In genomic region chr6:48745959-48746889, GRCm38 (mm10) we compare ENCODE assay signal across 1 mouse cellular context.
TF ChIP-seq lines count a peak whose summit lies in the region.

Gimap5 (plus strand) TSS chr6:48746197.

TF ChIP-seq in CH12.LX, 34 proteins besides CTCF, POLR2A, EP300 and RAD21 (continued from another document):
- TF ChIP-seq USF1 (IDR thresholded peaks at IDR 0.05; ENCODE audit: low read depth, low read length) (no peak), MEF2A (IDR thresholded peaks at IDR 0.05; ENCODE audit: borderline replicate concordance, low read depth, low read length) (peak; percentile 82; the same call in 1 of the 2 replicates), KAT2A (IDR thresholded peaks at IDR 0.05; ENCODE audit: insufficient replicate concordance, low read length) (peak; percentile 51; the same call in 1 of the 2 replicates), JUN (IDR thresholded peaks at IDR 0.05; ENCODE audit: insufficient read depth, low read depth, low read length) (no peak; the same call in 1 of the 2 replicates), CHD1 (IDR thresholded peaks at IDR 0.05; ENCODE audit: low read depth, low read length) (no peak; the same call in none of the 2 replicates), ZKSCAN1 (IDR thresholded peaks at IDR 0.05; ENCODE audit: borderline replicate concordance, low read depth, low read length) (no peak), NRF1 (IDR thresholded peaks at IDR 0.05; ENCODE audit: low read depth, low read length) (peak; percentile 59), HCFC1 (IDR thresholded peaks at IDR 0.05; ENCODE audit: low read depth, low read length) (peak; percentile 46)
